Mouse (Mus musculus): ENCODE data around the gene Mpzl1.

DNA sequence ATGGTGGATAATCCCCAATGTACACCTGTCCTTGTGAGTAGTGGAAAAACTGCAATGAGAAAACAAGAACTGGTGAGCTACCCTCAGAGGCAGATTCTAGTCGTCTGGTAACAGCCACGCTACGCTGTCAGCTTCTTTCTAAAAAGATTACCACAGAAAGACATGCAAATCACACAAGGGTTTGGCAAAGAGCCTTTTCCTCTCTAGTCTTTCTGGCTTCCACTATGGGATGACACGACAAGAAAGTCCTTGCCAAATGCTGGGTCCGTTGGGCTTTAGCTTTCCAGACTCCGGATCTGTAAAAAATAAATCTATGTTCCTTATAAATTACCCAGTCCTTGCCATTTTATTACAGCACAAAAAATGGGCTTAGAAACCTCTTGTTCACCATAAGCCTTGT is 28.6 kb downstream of the Mpzl1 start:
- TF ChIP-seq CTCF (conservative IDR thresholded peaks at IDR 0.05; ENCODE audit: low read length), result no peak
- no peak for TF ChIP-seq POU5F1 (IDR thresholded peaks at IDR 0.05; ENCODE audit: borderline replicate concordance, low read length)
- no peak for TF ChIP-seq NANOG (IDR thresholded peaks at IDR 0.05; ENCODE audit: borderline replicate concordance, low read length)
